Mouse (Mus musculus): ENCODE measurements around the gene Mthfr.

DNA sequence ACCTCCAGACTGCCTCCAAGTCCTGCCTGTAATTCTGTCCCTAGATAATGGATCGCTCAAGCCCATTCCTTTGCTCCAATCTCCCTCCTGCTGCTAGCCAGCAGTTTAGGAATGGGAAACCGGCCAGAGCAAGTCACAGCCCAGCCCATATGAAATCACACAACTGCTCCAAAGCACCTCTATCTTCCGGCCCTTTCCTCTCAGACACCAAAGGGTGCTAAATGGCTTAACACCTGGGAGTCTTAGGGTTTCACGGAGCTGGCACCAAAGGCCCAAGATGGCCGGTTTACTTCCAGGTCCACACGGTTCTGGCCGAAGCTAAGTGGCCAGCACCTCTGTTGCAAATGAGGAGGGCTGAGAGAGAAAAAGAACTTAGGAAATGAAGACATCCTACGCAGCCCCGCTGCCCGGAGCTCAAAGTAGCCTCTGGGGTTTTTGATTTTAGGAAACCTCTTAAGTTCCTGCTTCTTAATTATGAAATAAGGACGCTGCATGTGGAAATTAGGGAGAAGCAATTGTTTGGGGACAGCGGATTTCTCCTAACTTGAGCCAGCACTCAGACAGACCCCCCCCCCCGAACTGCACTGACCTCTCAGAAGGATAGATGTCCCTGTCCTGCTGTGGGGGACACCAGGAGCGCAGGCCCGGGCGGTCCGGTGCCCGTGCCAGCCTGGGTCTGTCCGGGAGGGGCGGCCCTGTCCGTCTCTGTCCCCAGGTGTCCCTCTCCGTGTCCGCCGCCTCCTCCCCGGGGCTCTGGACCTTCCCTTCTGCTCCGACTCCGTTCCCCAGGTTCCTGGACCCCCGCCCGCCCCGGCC lies 48.4 kb downstream of the Mthfr start:
- no peak for TF ChIP-seq CTCF (conservative IDR thresholded peaks at IDR 0.05 in 1 of 2, IDR thresholded peaks at IDR 0.05 in 1 of 2; ENCODE audit: low read depth in 2 of 2, low read length in 2 of 2)
- no peak for TF ChIP-seq MAZ (IDR thresholded peaks at IDR 0.05; ENCODE audit: low read depth, low read length)

Measured in CH12.LX (cell line).